Mouse (Mus musculus) induced T-regulatory cell, adult 2 months (primary cell): Measurements from ENCODE around the gene Cdc14a.
A peak's percentile ranks its signal among the peaks of the same experiment; 100 is the strongest.

Experiments used
- DNase-seq: peaks from one replicate; pipeline ENCODE4 v3.0.0-alpha.2; 2012; ENCODE audit warnings: low read depth

Gene Cdc14a

DNA sequence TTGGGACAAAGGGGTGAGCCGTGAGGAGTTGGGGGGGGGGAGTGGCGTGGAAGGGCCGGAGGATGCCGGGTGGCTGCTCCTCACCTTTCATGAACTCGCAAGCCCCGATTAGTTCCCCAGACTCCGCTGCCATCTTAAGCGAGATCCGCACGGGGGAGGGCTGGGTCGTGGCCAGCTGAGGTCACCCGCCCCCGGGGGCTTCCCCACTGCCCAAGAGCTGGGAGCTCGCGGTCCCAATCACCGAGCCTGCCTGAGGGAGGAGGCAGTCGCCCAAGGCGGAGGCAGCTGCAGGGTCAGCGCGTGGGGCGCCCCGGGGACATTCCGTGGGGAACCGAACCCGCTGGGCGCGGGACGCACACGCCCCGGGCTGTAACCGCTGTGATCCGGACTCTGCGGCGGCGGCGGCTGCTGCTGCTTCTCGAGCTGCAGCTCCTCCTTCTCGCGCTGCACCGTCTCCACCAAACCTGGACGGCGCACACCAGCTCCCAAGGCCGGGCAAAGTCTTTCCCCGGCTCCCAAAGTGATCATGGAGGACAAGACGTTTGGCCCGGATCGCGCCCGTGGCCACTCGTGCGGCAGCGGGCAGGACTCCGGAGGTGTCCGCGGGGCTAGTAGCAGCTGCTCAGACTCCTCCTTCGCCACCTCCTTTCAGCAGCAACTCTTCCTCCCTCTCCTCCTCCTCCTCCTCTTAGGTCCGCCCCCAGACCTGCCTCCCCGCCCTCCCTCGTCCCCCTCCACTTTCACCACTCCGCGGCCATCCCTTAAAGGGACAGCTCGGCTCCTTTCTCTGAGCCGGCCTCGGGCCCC is at the start of gene Cdc14a:
Gene Cdc14a (minus strand): TSS at position 680 of the 807 bp plus-strand sequence.
- peak; percentile 90 for DNase-seq

DNA sequence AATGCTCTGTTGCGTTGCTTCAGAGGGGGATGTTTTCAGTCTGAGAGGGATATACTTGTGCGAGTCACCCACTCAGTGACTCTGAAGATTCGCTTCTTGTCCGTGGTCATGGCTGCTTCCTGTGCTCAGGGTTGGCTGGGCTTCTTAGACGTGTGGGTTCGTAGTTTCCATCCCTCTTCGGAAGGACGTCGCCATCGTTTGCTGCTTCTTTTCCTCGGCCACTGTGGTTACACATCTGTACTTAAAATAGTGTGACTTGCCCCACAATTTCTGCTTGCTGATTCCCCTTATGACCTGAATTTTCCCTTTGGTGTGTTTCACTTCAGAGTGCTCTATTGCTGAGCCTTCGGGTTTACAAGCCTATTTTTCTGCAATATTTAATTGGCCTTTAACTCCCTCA is 41.9 kb upstream of the Cdc14a start:
- peak; percentile 68 for DNase-seq

- DNase-seq: no peak
Measured at GRCm38 (mm10) chr3:116464318-116464717, 40.5 kb upstream of the Cdc14a start.

GRCm38 (mm10) chr3:116461053-116461452 is 37.2 kb upstream of the Cdc14a start:
- DNase-seq: no peak

DNA sequence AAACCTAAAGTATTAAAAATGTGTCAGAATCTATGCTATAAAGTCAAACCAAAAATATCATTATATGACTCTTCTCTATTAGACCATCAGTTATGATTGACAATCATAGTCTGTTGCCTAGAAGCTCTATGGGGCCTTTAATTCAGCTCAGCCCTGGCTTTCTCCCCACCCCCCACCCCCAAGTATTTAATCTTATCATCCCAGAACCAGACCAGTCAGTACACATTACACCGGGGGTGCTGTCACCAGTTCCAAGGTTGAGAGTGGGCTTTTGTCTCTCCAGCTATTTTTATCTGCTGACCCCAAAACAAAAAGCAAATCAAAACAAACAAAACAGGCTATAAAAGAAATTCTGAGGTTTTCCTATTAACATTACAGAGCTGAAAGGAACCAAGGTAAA is 30.7 kb upstream of the Cdc14a start:
- DNase-seq: no peak

- DNase-seq: no peak
Measured at GRCm38 (mm10) chr3:116450741-116451140, 26.9 kb upstream of the Cdc14a start.

- DNase-seq: no peak
Measured at GRCm38 (mm10) chr3:116444327-116444726, 20.5 kb upstream of the Cdc14a start.

- no peak for DNase-seq
Measured at GRCm38 (mm10) chr3:116442788-116443187, 19.0 kb upstream of the Cdc14a start.

DNA sequence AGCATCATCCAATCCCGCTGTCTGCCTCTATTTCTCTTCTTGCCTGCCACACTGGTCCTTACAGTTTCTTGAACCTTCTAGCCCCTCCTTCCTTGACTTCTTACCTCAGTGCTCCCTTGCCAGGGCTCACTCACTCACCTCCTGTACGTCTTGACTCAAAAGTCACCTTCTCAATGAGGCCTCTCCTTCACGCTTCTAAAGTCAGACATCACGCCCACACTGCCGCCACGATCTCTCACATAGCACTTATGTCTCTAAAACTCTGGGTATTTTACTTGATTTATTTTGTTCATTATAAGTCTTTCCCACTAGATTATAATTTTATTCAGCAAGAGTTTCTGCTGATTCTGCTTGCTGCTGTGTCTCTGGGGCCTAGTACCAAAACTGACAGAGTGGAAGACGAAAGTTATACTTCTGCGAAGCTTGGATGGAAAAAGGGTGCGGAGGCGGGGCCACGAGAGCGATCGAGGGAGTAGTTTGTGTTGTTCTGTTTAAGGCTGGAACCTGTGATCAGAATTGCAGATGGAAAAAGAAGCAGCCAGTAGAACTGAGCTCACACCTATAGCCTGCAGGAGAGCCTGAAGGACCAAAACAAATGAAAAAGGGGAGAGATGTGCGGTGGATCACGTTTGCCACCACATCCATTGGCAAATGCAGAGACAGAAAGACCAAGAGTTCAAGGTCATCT is 17.8 kb upstream of the Cdc14a start:
- peak; percentile 82 for DNase-seq

- DNase-seq: peak; percentile 69
Measured at GRCm38 (mm10) chr3:116440066-116440997, 16.5 kb upstream of the Cdc14a start.

- DNase-seq: peak; percentile 73
Measured at GRCm38 (mm10) chr3:116436811-116437601, 13.2 kb upstream of the Cdc14a start.

- DNase-seq: peak; percentile 73
Measured at GRCm38 (mm10) chr3:116436113-116436512, 12.3 kb upstream of the Cdc14a start.

DNA sequence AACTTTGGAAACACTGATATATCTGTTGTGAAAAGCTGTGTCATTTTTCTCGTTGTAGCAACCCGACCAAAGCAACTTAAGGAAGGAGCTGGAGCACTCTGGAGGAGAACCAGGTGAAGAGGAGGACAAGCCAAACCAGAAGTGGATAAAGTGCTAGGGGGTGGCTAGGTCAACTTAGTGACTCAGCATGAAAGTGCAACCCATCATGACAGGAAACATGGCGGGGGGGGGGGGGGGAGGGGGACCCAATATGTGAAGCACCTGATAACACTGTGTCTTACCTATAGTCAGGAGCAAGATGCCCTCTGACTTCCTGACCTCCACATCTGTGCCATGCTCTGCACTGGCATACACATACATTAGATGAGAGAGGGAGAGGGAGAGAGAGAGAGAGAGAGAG is 10.9 kb upstream of the Cdc14a start:
- peak; percentile 70 for DNase-seq

- DNase-seq: no peak
Measured at GRCm38 (mm10) chr3:116425901-116426300, 2.1 kb upstream of the Cdc14a start.

GRCm38 (mm10) chr3:116424973-116425284 is 1.1 kb upstream of the Cdc14a start:
- peak; percentile 90 for DNase-seq

- DNase-seq: no peak
Measured at GRCm38 (mm10) chr3:116424160-116424972, 534 bp upstream of the Cdc14a start.

- peak; percentile 87 for DNase-seq
Measured at GRCm38 (mm10) chr3:116422795-116423352, 958 bp downstream of the Cdc14a start.

DNA sequence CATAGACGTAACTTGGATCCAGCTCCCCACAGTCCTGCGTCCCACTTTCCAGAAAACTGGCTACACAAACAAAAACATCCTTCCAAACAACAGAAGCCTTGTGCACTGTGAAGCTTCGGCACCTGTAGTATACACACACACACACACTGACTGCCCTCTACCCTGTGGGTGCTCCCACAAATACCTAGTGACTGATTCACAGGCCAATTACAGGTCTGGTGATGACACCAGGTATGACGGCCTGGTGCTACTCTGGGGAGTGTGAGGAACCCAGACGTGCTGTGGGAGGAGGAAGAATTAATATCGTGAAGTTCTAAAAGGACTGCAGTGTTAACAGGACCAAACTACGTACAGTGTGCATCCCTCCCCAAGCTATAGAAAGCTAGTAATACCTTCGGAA is 1.8 kb downstream of the Cdc14a start:
- no peak for DNase-seq

DNA sequence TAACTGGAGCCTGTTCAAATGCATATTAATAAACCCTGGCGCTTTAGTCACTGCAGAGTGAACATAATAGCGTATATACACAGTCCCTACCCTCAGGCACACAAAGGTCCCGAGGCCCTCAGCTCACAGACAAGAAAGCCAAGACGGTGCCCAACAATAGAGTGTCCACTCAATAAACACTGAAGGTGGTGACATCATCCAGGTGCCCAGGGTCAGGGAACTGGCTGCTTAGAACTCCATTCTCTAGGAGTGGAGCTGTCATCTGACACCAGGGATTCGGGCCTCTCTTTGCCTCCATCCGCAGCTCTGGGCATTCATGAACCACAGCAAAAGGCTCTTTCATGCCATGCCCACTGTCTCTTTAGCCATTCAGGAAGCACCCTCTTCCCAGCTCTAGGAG is 2.7 kb downstream of the Cdc14a start:
- no peak for DNase-seq

DNA sequence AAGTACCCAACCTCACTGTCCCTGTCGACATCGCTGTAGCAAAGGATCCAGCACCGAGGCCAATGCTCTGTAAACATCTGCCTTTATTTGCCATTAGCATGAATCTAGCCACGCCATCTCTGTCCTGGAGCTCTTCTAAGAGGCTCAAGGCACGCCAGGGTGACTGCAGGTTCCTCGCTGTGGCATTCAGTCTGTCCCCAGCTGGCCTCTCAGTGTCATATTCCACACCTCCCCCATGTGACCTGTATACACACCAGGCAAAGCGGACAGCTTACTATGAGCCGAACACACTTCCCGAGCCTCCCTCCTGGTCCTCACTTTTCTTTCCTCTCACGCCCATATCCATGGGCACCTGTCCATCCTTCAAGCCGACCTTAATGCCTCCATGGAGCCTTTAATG is 4.0 kb downstream of the Cdc14a start:
- DNase-seq: no peak
